Mouse (Mus musculus) brain, embryonic 14.5 days (tissue): ENCODE results near the gene Cldn9.
A peak's percentile ranks its signal among the peaks of the same experiment; 100 is the strongest.

Experiments used
- CTCF ChIP-seq: fragments of 200-500 bp; IDR thresholded peaks from 2 replicates; pipeline ENCODE4 v1.5.1; 2012; ENCODE audit warnings: inconsistent platforms, mild to moderate bottlenecking, moderate library complexity, borderline replicate concordance; ENCODE audit not compliant: insufficient read depth, insufficient read length; ENCODE audit errors: extremely low read depth
- POLR2A ChIP-seq: fragments of 200-500 bp; IDR thresholded peaks from 2 replicates; pipeline ENCODE4 v1.6.1; 2012; ENCODE audit warnings: mild to moderate bottlenecking, inconsistent platforms, borderline replicate concordance; ENCODE audit not compliant: poor library complexity, insufficient read depth, insufficient read length, severe bottlenecking; ENCODE audit errors: extremely low read depth

DNA sequence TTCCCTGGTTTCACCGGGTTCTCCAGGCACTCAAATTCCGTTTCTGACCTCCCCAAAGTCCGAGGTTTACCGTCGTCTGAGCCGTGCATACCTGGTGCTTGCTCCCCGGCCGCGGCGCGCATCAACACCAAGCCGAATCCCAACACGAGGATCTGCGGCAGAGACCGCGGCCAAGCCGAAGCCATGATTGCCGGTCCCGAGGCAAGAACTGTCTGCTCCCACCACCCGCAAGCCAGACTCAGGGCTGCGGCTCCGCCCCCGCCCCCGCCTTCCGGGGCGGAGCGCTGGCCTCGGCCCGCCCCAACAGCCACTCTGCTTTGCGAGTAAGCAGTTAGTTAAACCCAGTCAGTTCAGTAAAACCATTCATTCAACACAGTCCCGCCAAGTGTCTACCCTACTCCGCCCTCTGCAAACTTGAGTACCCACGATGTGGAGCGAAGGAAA lies 6.6 kb downstream of the Cldn9 start, which contains the start of gene Tnfrsf12a:
- TF ChIP-seq POLR2A = peak; percentile 33; the same call in 1 of the 2 replicates
- no peak for TF ChIP-seq CTCF
